Mouse (Mus musculus): ENCODE data around the gene Ankrd28.

Gene Ankrd28

GRCm38 (mm10) chr14:31653101-31653875 is 177.2 kb downstream of the Ankrd28 start:
- no peak for ATAC-seq (ENCODE audit: insufficient number of reproducible peaks, low FRiP score, low TSS enrichment)

- ATAC-seq (ENCODE audit: insufficient number of reproducible peaks, low FRiP score, low TSS enrichment), result no peak
Measured at GRCm38 (mm10) chr14:31652624-31653023, 177.8 kb downstream of the Ankrd28 start.

- no peak for ATAC-seq (ENCODE audit: insufficient number of reproducible peaks, low FRiP score, low TSS enrichment)
Measured at GRCm38 (mm10) chr14:31652106-31652505, 178.3 kb downstream of the Ankrd28 start.

GRCm38 (mm10) chr14:31651206-31651605 is 179.2 kb downstream of the Ankrd28 start:
- ATAC-seq (ENCODE audit: insufficient number of reproducible peaks, low FRiP score, low TSS enrichment), result no peak

- no peak for ATAC-seq (ENCODE audit: insufficient number of reproducible peaks, low FRiP score, low TSS enrichment)
Measured at GRCm38 (mm10) chr14:31650347-31650746, 180.1 kb downstream of the Ankrd28 start.
